Mouse (Mus musculus) stomach, embryonic 14.5 days (tissue): Measurements from ENCODE around the gene Amph. TPM values are rescaled to one million over a fixed set of nuclear protein-coding genes. Genes with fewer than 3 reads are reported as not detected.

Experiments
- ATAC-seq: fragments of 200-750 bp; cut with Nextera tagmentation; 2 replicates; pipeline ENCODE4 v1.8.0; 2017; ENCODE audit warnings: low read depth, moderate TSS enrichment; ENCODE audit not compliant: insufficient number of reproducible peaks, insufficient read depth, low FRiP score
- H3K27ac ChIP-seq: fragments of 300-500 bp; sonication (generic); 2 replicates; pipeline ENCODE4 v1.5.1; 2014; ENCODE audit warnings: mild to moderate bottlenecking, low read length, moderate library complexity, mixed read lengths
- H3K27me3 ChIP-seq: fragments of 300-500 bp; sonication (generic); 2 replicates; pipeline ENCODE4 v1.6.1; 2014; ENCODE audit warnings: low read length, control low read depth, mixed read lengths; ENCODE audit not compliant: control insufficient read depth, insufficient read depth
- H3K36me3 ChIP-seq: fragments of 300-500 bp; sonication (generic); 2 replicates; pipeline ENCODE4 v1.6.1; 2014; ENCODE audit warnings: mild to moderate bottlenecking, control low read depth, low read length, moderate library complexity, mixed read lengths; ENCODE audit not compliant: control insufficient read depth, insufficient read depth
- H3K4me1 ChIP-seq: fragments of 300-500 bp; sonication (generic); 2 replicates; pipeline ENCODE4 v1.6.1; 2014; ENCODE audit warnings: low read length, control low read depth, mixed read lengths; ENCODE audit not compliant: control insufficient read depth, insufficient read depth
- H3K4me2 ChIP-seq: fragments of 300-500 bp; sonication (generic); replicated peaks from 2 replicates; pipeline ENCODE4 v1.6.1; 2014; ENCODE audit warnings: low read depth, low read length, control low read depth
- H3K4me3 ChIP-seq: fragments of 300-500 bp; sonication (generic); 2 replicates; pipeline ENCODE4 v1.5.1; 2014; ENCODE audit warnings: low read depth, low read length, control low read depth
- H3K9ac ChIP-seq: fragments of 300-500 bp; sonication (generic); replicated peaks from 2 replicates; pipeline ENCODE4 v1.6.1; 2014; ENCODE audit warnings: low read depth, mild to moderate bottlenecking, control low read depth, low read length, moderate library complexity, mixed read lengths
- H3K9me3 ChIP-seq: fragments of 300-500 bp; sonication (generic); 2 replicates; pipeline ENCODE4 v1.6.1; 2016; ENCODE audit warnings: low read depth, low read length, control low read depth; ENCODE audit not compliant: control insufficient read depth
- WGBS: fragments of 180-500 bp; shearing (Covaris S2); extraction: QIAGEN DNeasy Blood & Tissue Kit; methylation state at CpG from one replicate; pipeline ENCODE4 v1.1.7; 2014; 5-methylcytosine and 5-hydroxymethylcytosine counted together
- polyA plus RNA-seq: library from polyadenylated mRNA; unstranded; fragments of >200 nt; fragmentation: Nextera tagmentation; extraction: Ambion mirVana; gene quantifications from 2 replicates; pipeline ENCODE4 v1.2.1, GENCODE M21; 2014

Amph gene
- polyA plus RNA-seq, 1 experiment from 2014 or later = 3.3 TPM

- WGBS = 88% methylated on average over 11 of the region's 11 CpGs
- ATAC-seq = no peak
- Histone ChIP-seq H3K9ac (no peak overlapping the region), H3K9me3 (no peaks in the 10 kb centered on the region), H3K4me3 (no peak overlapping the region), H3K27ac (no peak overlapping the region), H3K4me1 (no peaks in the 10 kb centered on the region), H3K36me3 (no peaks in the 10 kb centered on the region), H3K27me3 (no peaks in the 10 kb centered on the region), H3K4me2 (no peak overlapping the region)
Measured at GRCm38 (mm10) chr13:18956065-18956913, 8.3 kb downstream of the Amph start.

GRCm38 (mm10) chr13:18957028-18957427, 9.0 kb downstream of the Amph start:
- Histone ChIP-seq H3K9ac (no peak overlapping the region), H3K27me3 (no peaks in the 10 kb centered on the region), H3K4me2 (no peak overlapping the region), H3K9me3 (no peaks in the 10 kb centered on the region), H3K4me1 (no peaks in the 10 kb centered on the region), H3K36me3 (no peaks in the 10 kb centered on the region), H3K27ac (no peak overlapping the region), H3K4me3 (no peak overlapping the region)
- WGBS = 85% methylated on average over 3 of the region's 3 CpGs
- ATAC-seq = no peak

- Histone ChIP-seq H3K4me1 (no peaks in the 10 kb centered on the region), H3K9ac (no peak overlapping the region), H3K36me3 (no peaks in the 10 kb centered on the region), H3K4me2 (no peak overlapping the region), H3K4me3 (no peak overlapping the region), H3K9me3 (no peaks in the 10 kb centered on the region), H3K27ac (no peak overlapping the region), H3K27me3 (no peaks in the 10 kb centered on the region)
- no peak; the same call in 1 of the 2 replicates for ATAC-seq
- WGBS = 87% methylated on average over 3 of the region's 3 CpGs
Measured at GRCm38 (mm10) chr13:18972571-18972970, 24.6 kb downstream of the Amph start.

DNA sequence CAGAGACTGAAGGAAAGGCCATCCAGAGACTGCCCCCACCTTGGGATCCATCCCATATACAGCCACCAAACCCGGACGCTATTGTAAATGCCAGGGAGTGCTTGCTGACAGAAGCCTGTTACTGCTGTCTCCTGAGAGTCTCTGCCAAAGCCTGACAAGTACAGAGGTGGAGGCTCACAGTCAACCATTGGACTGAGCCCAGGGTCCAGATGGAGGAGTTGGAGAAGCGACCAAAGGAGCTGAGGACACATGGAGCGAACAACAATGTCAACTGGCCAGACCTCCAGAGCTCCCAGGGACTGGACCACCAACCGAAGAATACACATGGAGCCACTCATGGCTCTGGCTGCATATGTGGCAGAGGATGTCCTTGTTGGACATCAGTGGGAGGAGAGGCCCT, 26.3 kb downstream of the Amph start:
- Histone ChIP-seq H3K9me3 (no peaks in the 10 kb centered on the region), H3K27me3 (no peaks in the 10 kb centered on the region), H3K27ac (no peak overlapping the region), H3K36me3 (no peaks in the 10 kb centered on the region), H3K4me2 (no peak overlapping the region), H3K4me3 (no peak overlapping the region), H3K9ac (no peak overlapping the region), H3K4me1 (no peaks in the 10 kb centered on the region)
- ATAC-seq = no peak
- 93% methylated on average over 5 of the region's 5 CpGs for WGBS

DNA sequence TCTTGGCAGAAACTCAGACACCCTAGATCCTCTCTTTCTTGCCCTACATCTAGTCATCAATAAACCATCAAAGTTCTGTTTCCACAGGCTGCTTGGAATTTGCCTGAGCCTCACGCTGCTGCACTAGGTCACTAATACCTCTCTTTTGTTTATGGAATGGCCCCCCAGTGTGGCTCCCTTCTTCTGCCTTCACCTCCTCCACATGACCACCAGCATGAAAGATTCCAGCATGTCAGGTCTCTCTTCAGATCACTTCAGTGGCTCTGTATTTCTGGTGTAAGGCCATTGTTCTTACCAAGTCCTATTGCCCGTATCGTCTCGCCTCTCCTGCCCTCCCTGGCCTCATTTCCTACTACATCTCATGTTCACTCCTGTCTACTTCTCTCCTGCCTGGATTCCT, 39.3 kb downstream of the Amph start:
- 86% methylated on average over 4 of the region's 4 CpGs for WGBS
- Histone ChIP-seq H3K4me1 (no peaks in the 10 kb centered on the region), H3K4me2 (no peak overlapping the region), H3K9me3 (no peaks in the 10 kb centered on the region), H3K27me3 (no peaks in the 10 kb centered on the region), H3K9ac (no peak overlapping the region), H3K36me3 (no peaks in the 10 kb centered on the region), H3K27ac (no peak overlapping the region), H3K4me3 (no peak overlapping the region)
- no peak for ATAC-seq

- no peak for ATAC-seq
- Histone ChIP-seq H3K4me2 (no peak overlapping the region), H3K4me3 (no peak overlapping the region), H3K9ac (no peak overlapping the region), H3K9me3 (no peaks in the 10 kb centered on the region), H3K27me3 (no peaks in the 10 kb centered on the region), H3K36me3 (no peaks in the 10 kb centered on the region), H3K27ac (no peak overlapping the region), H3K4me1 (no peaks in the 10 kb centered on the region)
- 82% methylated on average over 4 of the region's 4 CpGs for WGBS
Measured at GRCm38 (mm10) chr13:18988323-18988722, 40.3 kb downstream of the Amph start.

DNA sequence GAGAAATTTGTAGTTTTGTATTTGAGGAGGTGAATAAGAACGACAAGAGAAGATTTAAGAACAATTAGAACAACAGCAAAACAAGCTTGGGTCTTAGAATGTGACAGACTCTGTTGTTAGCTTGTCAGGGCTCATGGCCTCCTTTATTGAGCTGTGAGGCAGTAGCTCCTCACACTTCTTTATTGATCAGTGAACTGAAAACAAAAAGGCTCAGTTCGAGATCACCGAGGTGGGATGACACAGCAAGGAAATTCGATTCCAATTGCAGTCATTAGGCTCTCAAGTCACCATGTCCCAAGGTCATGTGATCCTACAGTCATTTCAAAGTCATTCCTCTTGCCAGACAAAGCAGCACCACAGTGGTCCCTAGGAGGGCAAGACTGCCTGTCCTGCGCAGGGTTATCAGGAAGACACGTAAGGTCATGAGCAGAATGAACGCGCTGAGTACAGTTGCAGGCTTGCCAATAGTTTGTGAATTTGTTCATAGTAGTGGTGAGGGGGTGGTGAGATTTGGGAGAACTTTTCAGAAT, 41.2 kb downstream of the Amph start:
- Histone ChIP-seq H3K36me3 (no peaks in the 10 kb centered on the region), H3K27ac (no peak overlapping the region), H3K4me2 (no peak overlapping the region), H3K4me3 (no peak overlapping the region), H3K9ac (no peak overlapping the region), H3K4me1 (no peaks in the 10 kb centered on the region), H3K27me3 (no peaks in the 10 kb centered on the region), H3K9me3 (no peaks in the 10 kb centered on the region)
- 69% methylated on average over 8 of the region's 8 CpGs for WGBS
- no peak for ATAC-seq

GRCm38 (mm10) chr13:19002502-19002901, 54.5 kb downstream of the Amph start:
- no peak for ATAC-seq
- no peak overlapping the region for H3K27ac ChIP-seq
- WGBS = 91% methylated on average over 9 of the region's 9 CpGs
- H3K4me2 ChIP-seq = no peak overlapping the region
- no peaks in the 10 kb centered on the region for H3K36me3 ChIP-seq
- no peak overlapping the region for H3K9ac ChIP-seq
- H3K4me1 ChIP-seq = no peaks in the 10 kb centered on the region
- H3K4me3 ChIP-seq = no peak overlapping the region
- H3K9me3 ChIP-seq = no peaks in the 10 kb centered on the region
- H3K27me3 ChIP-seq = no peaks in the 10 kb centered on the region
